Mouse (Mus musculus) stomach, postnatal 0 days (tissue): ENCODE results near the gene Dtx3. TPM values are rescaled to one million over a fixed set of nuclear protein-coding genes. Genes with fewer than 3 reads are reported as not detected.

Experiments used
- ATAC-seq: fragments of 200-750 bp; cut with Nextera tagmentation; 2 replicates; pipeline ENCODE4 v1.8.0; 2017; ENCODE audit not compliant: low FRiP score, low TSS enrichment
- DNase-seq: peaks from one replicate; pipeline ENCODE4 v3.0.0-alpha.2; 2016; ENCODE audit warnings: low spot score
- H3K27ac ChIP-seq: fragments of 300-500 bp; sonication (generic); replicated peaks from 2 replicates; pipeline ENCODE4 v1.5.1; 2014; ENCODE audit warnings: mild to moderate bottlenecking, control low read depth
- H3K27me3 ChIP-seq: fragments of 300-500 bp; sonication (generic); 2 replicates; pipeline ENCODE4 v1.6.1; 2014; ENCODE audit warnings: low read length; ENCODE audit not compliant: control insufficient read depth, insufficient read depth
- H3K36me3 ChIP-seq: fragments of 300-500 bp; sonication (generic); 2 replicates; pipeline ENCODE4 v1.6.1; 2014; ENCODE audit warnings: low read length, mixed read lengths; ENCODE audit not compliant: control insufficient read depth, insufficient read depth
- H3K4me1 ChIP-seq: fragments of 300-500 bp; sonication (generic); replicated peaks from 2 replicates; pipeline ENCODE4 v1.6.1; 2014; ENCODE audit warnings: antibody characterized with exemption; ENCODE audit not compliant: control insufficient read depth, insufficient read depth
- H3K4me2 ChIP-seq: fragments of 300-500 bp; sonication (generic); replicated peaks from 2 replicates; pipeline ENCODE4 v1.6.1; 2014; ENCODE audit warnings: low read depth, mild to moderate bottlenecking, control low read depth, moderate library complexity
- H3K4me3 ChIP-seq: fragments of 300-500 bp; sonication (generic); 2 replicates; pipeline ENCODE4 v1.5.1; 2014; ENCODE audit warnings: low read depth, low read length, control low read depth
- H3K9ac ChIP-seq: fragments of 300-500 bp; sonication (generic); 2 replicates; pipeline ENCODE4 v1.6.1; 2014; ENCODE audit warnings: mild to moderate bottlenecking, low read length, control low read depth, mixed read lengths
- H3K9me3 ChIP-seq: fragments of 300-500 bp; sonication (generic); 2 replicates; pipeline ENCODE4 v1.6.1; 2016; ENCODE audit warnings: low read length; ENCODE audit not compliant: control insufficient read depth
- CTCF ChIP-seq: IDR thresholded peaks from 2 replicates; pipeline ENCODE4 v1.5.1; 2016; ENCODE audit warnings: antibody characterized with exemption, low read depth, mild to moderate bottlenecking, moderate library complexity
- EP300 ChIP-seq: optimal IDR thresholded peaks from 2 replicates; pipeline ENCODE3; 2016; ENCODE audit warnings: antibody characterized with exemption
- WGBS: fragments of 180-500 bp; shearing (Covaris S2); extraction: QIAGEN DNeasy Blood & Tissue Kit; methylation state at CpG from one replicate; pipeline ENCODE4 v1.1.7; 2014; 5-methylcytosine and 5-hydroxymethylcytosine counted together
- polyA plus RNA-seq: library from polyadenylated mRNA; unstranded; fragments of >200 nt; fragmentation: Nextera tagmentation; extraction: Ambion mirVana; gene quantifications from 2 replicates; pipeline ENCODE4 v1.2.1, GENCODE M21; 2015

Dtx3 gene
- polyA plus RNA-seq, 1 experiment from 2014 or later: 27.8 TPM

GRCm38 (mm10) chr10:127177235-127177634, 18.3 kb downstream of the Dtx3 start:
- 0 out of 2 replicates have a peak overlapping the region, but pooled peaks have one; percentile 29 for H3K4me3 ChIP-seq
- 27% methylated on average over 9 of the region's 9 CpGs for WGBS
- H3K4me2 ChIP-seq: no peak overlapping the region
- DNase-seq (no peak), ATAC-seq (0 out of 2 replicates have a peak, but pooled peaks have one; percentile 1)
- peaks cover 4% of the 10 kb centered on the region; the same call in 1 of the 2 replicates for H3K4me1 ChIP-seq
- no peaks in the 10 kb centered on the region for H3K36me3 ChIP-seq
- H3K9me3 ChIP-seq: no peaks in the 10 kb centered on the region
- no peak for TF ChIP-seq CTCF
- no peak overlapping the region for H3K27ac ChIP-seq
- H3K9ac ChIP-seq: no peak overlapping the region
- H3K27me3 ChIP-seq: no peaks in the 10 kb centered on the region; the same call in 1 of the 2 replicates

GRCm38 (mm10) chr10:127176756-127177155, 18.8 kb downstream of the Dtx3 start:
- H3K27ac ChIP-seq: no peak overlapping the region
- no peak overlapping the region for H3K9ac ChIP-seq
- ATAC-seq: no peak
- no peaks in the 10 kb centered on the region; the same call in 1 of the 2 replicates for H3K27me3 ChIP-seq
- no peak overlapping the region for H3K4me2 ChIP-seq
- no peak overlapping the region for H3K4me3 ChIP-seq
- TF ChIP-seq CTCF (no peak), EP300 (no peak)
- H3K4me1 ChIP-seq: peaks cover 4% of the 10 kb centered on the region; the same call in 1 of the 2 replicates
- no peak for DNase-seq
- no peaks in the 10 kb centered on the region for H3K36me3 ChIP-seq
- 11% methylated on average over 7 of the region's 7 CpGs for WGBS
- no peaks in the 10 kb centered on the region for H3K9me3 ChIP-seq

GRCm38 (mm10) chr10:127176228-127176627, 19.3 kb downstream of the Dtx3 start:
- H3K9me3 ChIP-seq: no peaks in the 10 kb centered on the region
- H3K9ac ChIP-seq: no peak overlapping the region
- 42% methylated on average over 3 of the region's 3 CpGs for WGBS
- ATAC-seq (no peak), DNase-seq (no peak)
- TF ChIP-seq CTCF (peak; percentile 30), EP300 (no peak)
- H3K27ac ChIP-seq: no peak overlapping the region
- peaks cover 4% of the 10 kb centered on the region; the same call in 1 of the 2 replicates for H3K4me1 ChIP-seq
- H3K4me2 ChIP-seq: no peak overlapping the region
- no peaks in the 10 kb centered on the region for H3K36me3 ChIP-seq
- H3K4me3 ChIP-seq: no peak overlapping the region
- no peaks in the 10 kb centered on the region; the same call in 1 of the 2 replicates for H3K27me3 ChIP-seq

GRCm38 (mm10) chr10:127174170-127174569, 21.4 kb downstream of the Dtx3 start:
- DNase-seq (no peak), ATAC-seq (no peak)
- Histone ChIP-seq H3K4me2 (no peak overlapping the region), H3K9me3 (no peaks in the 10 kb centered on the region), H3K27me3 (no peaks in the 10 kb centered on the region; the same call in 1 of the 2 replicates), H3K9ac (no peak overlapping the region), H3K27ac (no peak overlapping the region), H3K36me3 (no peaks in the 10 kb centered on the region), H3K4me1 (peaks cover 6% of the 10 kb centered on the region; the same call in 1 of the 2 replicates), H3K4me3 (no peak overlapping the region)
- 76% methylated on average over 7 of the region's 7 CpGs for WGBS
- no peak for TF ChIP-seq EP300
- TF ChIP-seq CTCF: no peak

GRCm38 (mm10) chr10:127173148-127174065, 22.1 kb downstream of the Dtx3 start:
- no peaks in the 10 kb centered on the region; the same call in 1 of the 2 replicates for H3K27me3 ChIP-seq
- DNase-seq: no peak
- ATAC-seq: no peak

More at GRCm38 (mm10) chr10:127173148-127174065, 22.1 kb downstream of the Dtx3 start:
- no peak overlapping the region for H3K9ac ChIP-seq
- no peak overlapping the region for H3K27ac ChIP-seq
- H3K4me3 ChIP-seq: no peak overlapping the region
- no peak overlapping the region for H3K4me2 ChIP-seq
- no peaks in the 10 kb centered on the region for H3K36me3 ChIP-seq
- WGBS: 82% methylated on average over 16 of the region's 16 CpGs
- no peaks in the 10 kb centered on the region for H3K9me3 ChIP-seq
- TF ChIP-seq CTCF: no peak
- no peak for TF ChIP-seq EP300
- peaks cover 6% of the 10 kb centered on the region; the same call in 1 of the 2 replicates for H3K4me1 ChIP-seq
